Mouse (Mus musculus) thymus, postnatal 4 days (tissue): ENCODE results near the gene Gdpgp1.

ENCODE experiments used
- DNase-seq: peaks from one replicate; pipeline ENCODE4 v3.0.0; 2021

Gdpgp1 gene

GRCm38 (mm10) chr7:80199851-80200587 is 32.6 kb upstream of the Gdpgp1 start:
- DNase-seq = no peak

DNA sequence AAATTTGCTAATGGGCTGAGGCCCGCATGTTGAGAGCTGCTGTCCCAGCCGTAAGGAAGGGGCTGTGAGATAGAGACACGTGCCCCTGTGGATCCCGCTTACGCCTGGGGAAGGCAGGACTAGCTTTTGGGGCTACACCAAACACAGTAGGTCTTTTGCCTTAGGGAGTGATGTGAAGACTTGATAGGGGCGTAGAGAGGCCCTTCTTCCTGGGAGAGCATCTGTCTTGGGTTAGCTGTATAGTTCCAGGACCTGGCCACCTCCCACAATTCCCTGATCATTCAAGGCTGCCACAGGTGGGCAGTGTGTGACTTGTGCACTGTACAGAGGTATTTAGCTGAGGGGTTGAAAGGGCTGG is 32.1 kb upstream of the Gdpgp1 start:
- DNase-seq = no peak

DNA sequence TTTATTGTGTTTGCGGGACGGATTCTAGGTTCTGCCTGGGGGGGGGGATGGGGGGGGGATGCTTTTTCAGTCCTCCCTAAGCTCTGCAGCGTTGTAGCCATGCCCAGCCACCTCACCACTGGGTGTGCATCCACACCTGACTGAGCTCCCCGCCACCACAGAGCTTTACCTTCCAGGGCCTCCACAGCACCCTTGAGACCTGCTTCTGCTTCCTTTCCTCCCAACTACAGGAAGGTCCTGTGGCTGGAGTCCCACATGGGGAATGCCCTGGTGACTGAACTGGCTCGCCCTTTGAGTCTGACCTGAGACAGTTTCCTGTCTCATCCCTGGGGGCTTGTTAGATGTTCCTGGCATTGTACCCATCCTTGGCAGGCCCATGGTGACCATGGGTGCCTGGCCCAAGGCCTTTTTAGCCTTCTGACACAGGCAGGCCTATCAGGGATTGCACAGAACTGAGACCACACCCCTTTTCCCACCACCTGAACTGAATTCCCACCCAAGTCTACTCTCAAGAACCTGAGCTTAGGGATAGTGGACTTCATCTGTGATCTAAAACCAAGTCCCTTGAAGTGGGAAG is 31.6 kb upstream of the Gdpgp1 start:
- no peak for DNase-seq

GRCm38 (mm10) chr7:80201888-80202540 is 30.7 kb upstream of the Gdpgp1 start:
- DNase-seq = no peak

GRCm38 (mm10) chr7:80202961-80203360 is 29.7 kb upstream of the Gdpgp1 start:
- DNase-seq = no peak

GRCm38 (mm10) chr7:80203638-80204096 is 29.0 kb upstream of the Gdpgp1 start:
- DNase-seq = no peak

DNA sequence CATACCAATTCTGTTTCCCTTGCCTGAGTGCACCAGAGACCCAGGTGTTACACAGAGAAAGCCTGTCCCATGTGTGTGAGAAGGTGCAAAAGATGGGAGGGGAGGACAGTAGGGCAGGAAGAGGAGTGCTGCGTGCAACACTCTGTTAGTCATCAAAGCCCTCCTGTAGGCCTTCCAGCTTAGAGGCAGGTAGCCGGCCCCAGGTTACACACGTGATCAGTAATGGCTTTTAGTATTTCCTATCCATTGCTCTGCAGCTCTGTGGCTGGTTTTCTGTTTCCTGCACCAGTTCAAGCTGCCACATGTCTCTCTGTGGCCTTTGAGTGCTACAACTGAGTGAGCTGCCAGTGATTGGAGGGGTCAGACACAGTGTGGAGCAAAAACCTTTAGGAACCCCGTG is 28.3 kb upstream of the Gdpgp1 start:
- DNase-seq = no peak

GRCm38 (mm10) chr7:80204961-80205360 is 27.7 kb upstream of the Gdpgp1 start:
- DNase-seq = peak; percentile 67

- no peak for DNase-seq
Measured at GRCm38 (mm10) chr7:80205705-80206589, 26.7 kb upstream of the Gdpgp1 start.

GRCm38 (mm10) chr7:80207314-80207731 is 25.3 kb upstream of the Gdpgp1 start:
- DNase-seq = no peak

DNA sequence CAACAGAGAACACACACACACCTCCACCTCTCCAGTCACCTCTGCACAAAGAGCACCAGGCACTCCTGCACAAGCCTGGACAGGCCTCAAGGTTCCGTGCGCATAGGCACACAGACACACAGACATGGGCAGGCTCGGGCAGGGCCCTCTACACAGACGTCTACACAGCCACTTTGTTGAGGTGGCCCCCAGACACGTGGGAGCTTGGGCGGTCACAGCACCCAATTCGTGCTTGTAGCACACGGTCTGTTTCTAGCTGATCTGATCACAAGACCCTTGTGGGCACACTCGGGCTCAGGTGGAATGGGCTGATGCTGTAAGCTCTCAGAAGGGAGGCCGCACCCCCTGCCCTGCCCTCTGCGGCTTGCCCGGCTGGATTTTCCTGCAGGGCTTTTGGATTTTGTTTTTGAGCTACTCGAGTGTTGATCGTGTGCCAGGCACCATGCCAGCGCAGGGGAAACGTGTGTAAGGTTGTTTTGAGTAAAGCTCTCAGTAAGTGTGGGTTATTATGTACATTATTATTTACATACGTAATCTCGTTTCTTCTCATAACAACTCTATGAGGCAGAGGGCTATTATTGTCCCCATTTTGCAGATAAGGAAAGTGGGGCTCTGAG is 24.5 kb upstream of the Gdpgp1 start:
- DNase-seq = no peak

DNA sequence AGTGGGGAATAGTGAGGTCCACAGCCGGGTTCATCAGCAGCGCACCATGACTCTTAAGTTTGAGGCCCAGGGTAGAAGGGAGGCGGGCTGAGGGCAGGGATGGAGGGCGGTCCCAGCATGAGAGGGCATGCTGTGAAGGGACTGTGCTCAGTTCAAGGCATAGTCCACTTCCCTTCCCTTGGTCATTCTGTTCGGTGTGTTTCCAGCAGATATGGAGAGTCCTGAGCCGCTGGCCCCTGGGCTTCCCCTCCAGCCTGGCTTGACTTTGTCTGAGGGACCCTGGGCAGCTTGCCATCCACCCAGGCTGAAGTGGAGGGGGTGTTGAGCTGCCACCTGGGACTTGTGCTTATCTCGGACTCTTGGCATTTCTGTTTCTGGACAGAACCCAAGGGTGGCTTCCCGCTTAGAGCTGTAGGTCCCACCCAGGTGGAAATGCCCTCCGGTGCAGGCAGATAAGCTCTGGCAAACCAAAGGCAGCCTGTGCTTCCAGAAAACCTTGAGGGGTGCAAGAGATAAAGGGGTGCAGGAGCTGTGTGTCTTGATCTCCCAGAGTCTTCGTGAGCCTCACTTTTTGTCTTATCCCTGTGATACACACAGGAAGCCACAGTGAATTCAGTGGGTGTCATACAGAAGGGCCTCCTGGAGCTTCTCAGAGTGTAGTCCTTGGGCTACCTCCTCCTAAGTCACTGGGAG is 23.8 kb upstream of the Gdpgp1 start:
- DNase-seq = no peak

DNA sequence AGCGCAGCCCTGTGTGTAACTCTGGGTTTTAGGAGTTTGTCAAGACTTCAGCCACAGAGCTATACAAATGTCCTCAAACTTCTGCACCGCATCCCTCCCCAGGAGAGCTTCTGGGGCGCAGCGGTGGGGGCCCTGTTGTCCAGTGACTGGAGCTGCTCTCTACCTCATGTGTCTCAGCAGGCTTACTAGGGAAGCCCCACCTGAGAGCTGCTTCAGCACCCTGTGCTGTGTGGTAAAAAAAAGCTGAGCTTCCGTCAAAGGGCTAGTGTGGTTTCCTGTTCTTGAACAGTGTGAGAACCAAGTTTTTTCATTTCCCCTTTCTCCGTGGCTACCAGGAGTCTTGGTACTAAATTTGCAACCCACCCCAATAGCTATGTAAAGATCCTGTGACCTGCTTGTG is 23.0 kb upstream of the Gdpgp1 start:
- peak; percentile 61 for DNase-seq

DNA sequence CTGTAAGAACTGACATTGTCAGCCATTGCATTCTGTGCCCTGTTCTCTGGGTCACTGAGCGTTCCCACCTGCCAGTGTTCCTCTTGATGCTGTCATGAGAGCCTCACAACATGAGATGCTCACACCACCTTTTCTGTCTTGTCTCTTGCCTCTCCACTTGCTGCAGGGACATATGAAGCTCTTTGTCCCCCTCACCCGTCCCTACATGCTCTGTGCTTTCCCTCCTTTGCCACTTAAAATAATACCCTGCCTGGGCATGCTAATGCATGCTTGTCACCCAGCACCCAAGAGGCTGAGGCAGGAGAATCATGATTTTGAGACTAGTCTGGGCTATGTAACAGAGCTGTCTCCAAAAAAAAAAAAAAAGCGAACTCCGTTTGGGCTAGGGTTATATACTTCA is 21.7 kb upstream of the Gdpgp1 start:
- no peak for DNase-seq

DNA sequence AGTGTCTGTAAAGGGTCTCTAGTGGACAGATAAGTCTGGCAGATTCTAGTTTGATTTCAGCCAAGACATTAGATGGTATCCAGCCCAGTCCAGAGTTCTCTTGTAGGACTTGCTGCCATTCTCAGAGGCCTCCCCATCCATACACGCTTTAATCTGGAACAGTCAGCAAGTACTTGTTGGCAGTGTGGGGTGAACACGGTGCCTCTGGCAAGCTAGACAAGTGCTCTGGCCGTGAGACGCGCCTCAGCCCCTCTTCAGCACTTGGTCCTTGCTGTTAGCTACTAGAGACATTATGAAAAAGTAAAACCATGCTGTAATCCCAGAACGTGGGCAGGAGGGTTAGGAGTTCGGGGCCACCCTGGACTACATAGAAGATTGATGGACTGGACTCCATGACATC is 19.1 kb upstream of the Gdpgp1 start:
- DNase-seq = no peak

GRCm38 (mm10) chr7:80214459-80214858 is 18.2 kb upstream of the Gdpgp1 start:
- no peak for DNase-seq

GRCm38 (mm10) chr7:80215398-80215797 is 17.3 kb upstream of the Gdpgp1 start:
- peak; percentile 93 for DNase-seq

GRCm38 (mm10) chr7:80216566-80216965 is 16.1 kb upstream of the Gdpgp1 start:
- no peak for DNase-seq

- DNase-seq = no peak
Measured at GRCm38 (mm10) chr7:80218666-80219065, 14.0 kb upstream of the Gdpgp1 start.

DNA sequence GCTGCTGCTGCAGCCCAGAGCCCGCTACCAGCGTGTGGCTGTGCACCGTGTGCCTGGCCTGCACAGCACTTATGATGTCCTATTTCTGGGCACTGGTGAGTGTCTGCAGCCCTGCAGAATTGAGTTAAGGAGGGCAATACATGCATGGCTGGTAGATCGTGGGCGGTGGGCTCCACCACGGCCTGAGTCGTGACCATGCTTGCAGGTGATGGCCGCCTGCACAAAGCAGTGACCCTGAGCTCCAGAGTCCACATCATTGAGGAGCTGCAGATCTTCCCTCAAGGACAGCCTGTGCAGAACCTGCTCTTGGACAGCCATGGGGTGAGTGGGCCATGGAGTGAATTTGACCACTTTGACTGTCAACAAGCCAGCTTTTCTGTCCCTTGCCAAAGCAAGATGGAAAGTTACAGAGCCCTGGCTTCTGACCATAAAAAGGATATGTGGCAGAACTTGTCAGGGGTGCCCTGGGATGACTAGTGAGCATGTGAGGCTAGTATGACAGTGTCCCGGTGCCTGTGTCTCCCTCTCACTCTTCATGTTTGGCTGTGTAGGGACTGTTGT is 12.3 kb upstream of the Gdpgp1 start:
- no peak for DNase-seq

- DNase-seq = no peak
Measured at GRCm38 (mm10) chr7:80221179-80221750, 11.4 kb upstream of the Gdpgp1 start.
